Mouse (Mus musculus) liver, adult 2 months (tissue): ENCODE results near the gene Sbk1. TPM values are rescaled to one million over a fixed set of nuclear protein-coding genes. Genes with fewer than 3 reads are reported as not detected.

Source experiments
- DNase-seq: peaks from one replicate; pipeline ENCODE4 v3.0.0-alpha.2; 2011; ENCODE audit warnings: low read depth, low spot score; ENCODE audit errors: extremely low read depth
- H3K27ac ChIP-seq: fragments of 200-500 bp; replicated peaks from 2 replicates; pipeline ENCODE4 v1.5.1; 2012; ENCODE audit warnings: low read depth, mild to moderate bottlenecking, control low read depth, inconsistent platforms, low read length; ENCODE audit not compliant: insufficient read depth
- H3K27me3 ChIP-seq: fragments of 200-500 bp; 2 replicates; pipeline ENCODE4 v1.6.1; 2012; ENCODE audit warnings: mild to moderate bottlenecking, moderate library complexity, low read length, inconsistent platforms; ENCODE audit not compliant: control insufficient read depth, insufficient read depth
- H3K36me3 ChIP-seq: fragments of 200-500 bp; 2 replicates; pipeline ENCODE4 v1.6.1; 2012; ENCODE audit warnings: low read length, inconsistent platforms; ENCODE audit not compliant: control insufficient read depth, insufficient read depth
- H3K4me1 ChIP-seq: fragments of 200-500 bp; 2 replicates; pipeline ENCODE4 v1.6.1; 2011; ENCODE audit warnings: low read length; ENCODE audit not compliant: control insufficient read depth, insufficient read depth
- H3K4me3 ChIP-seq: fragments of 200-500 bp; 2 replicates; pipeline ENCODE4 v1.5.1; 2011; ENCODE audit warnings: low read depth, mild to moderate bottlenecking, control low read depth, low read length, moderate library complexity; ENCODE audit not compliant: insufficient read depth
- H3K79me2 ChIP-seq: fragments of 200-500 bp; 2 replicates; pipeline ENCODE4 v1.6.1; 2012; ENCODE audit warnings: inconsistent platforms, mild to moderate bottlenecking, low read length, moderate library complexity; ENCODE audit not compliant: control insufficient read depth, insufficient read depth
- H3K9ac ChIP-seq: fragments of 200-500 bp; 2 replicates; pipeline ENCODE4 v1.6.1; 2012; ENCODE audit warnings: low read depth, mild to moderate bottlenecking, control low read depth, inconsistent platforms, low read length
- CTCF ChIP-seq: fragments of 200-500 bp; IDR thresholded peaks from 2 replicates; pipeline ENCODE4 v1.5.1; 2011; ENCODE audit warnings: low read depth, low read length, control low read depth
- POLR2A ChIP-seq: fragments of 200-500 bp; IDR thresholded peaks from 2 replicates; pipeline ENCODE4 v1.6.1; 2011; ENCODE audit warnings: low read length, control low read depth; ENCODE audit not compliant: insufficient read depth; ENCODE audit errors: extremely low read depth
- WGBS: fragments of 180-500 bp; shearing (Covaris S2); methylation state at CpG from one replicate; pipeline ENCODE4 v1.1.7; 2018; 5-methylcytosine and 5-hydroxymethylcytosine counted together
- polyA plus RNA-seq: library from polyadenylated mRNA; depleted of rRNA; stranded (reverse); fragments of >200 nt; gene quantifications from 2 replicates; pipeline ENCODE4 v1.2.3, GENCODE M21; 2012
- total RNA-seq: library from RNA; depleted of rRNA; stranded (reverse); fragments of >200 nt; gene quantifications from 2 replicates; pipeline ENCODE4 v1.2.3, GENCODE M21; 2014

The Sbk1 gene
- total and polyA plus RNA-seq, 2 experiments: 13.5 to 17.1 TPM

GRCm38 (mm10) chr7:126287493-126288103, 15.2 kb downstream of the Sbk1 start:
- Histone ChIP-seq H3K36me3 (peaks cover 2% of the 10 kb centered on the region; the same call in 1 of the 2 replicates), H3K79me2 (peaks cover 7% of the 10 kb centered on the region; the same call in 1 of the 2 replicates), H3K9ac (no peak overlapping the region), H3K27ac (no peak overlapping the region), H3K27me3 (no peaks in the 10 kb centered on the region), H3K4me1 (peaks cover 23% of the 10 kb centered on the region), H3K4me3 (no peak overlapping the region)
- TF ChIP-seq POLR2A (no peak), CTCF (no peak)
- DNase-seq: no peak
- WGBS: 70% methylated on average over 10 of the region's 10 CpGs

- Histone ChIP-seq H3K79me2 (peaks cover 7% of the 10 kb centered on the region; the same call in 1 of the 2 replicates), H3K9ac (no peak overlapping the region), H3K4me1 (peaks cover 20% of the 10 kb centered on the region), H3K27ac (no peak overlapping the region), H3K4me3 (no peak overlapping the region), H3K27me3 (no peaks in the 10 kb centered on the region), H3K36me3 (peaks cover 2% of the 10 kb centered on the region; the same call in 1 of the 2 replicates)
- TF ChIP-seq CTCF: no peak
- no peak for TF ChIP-seq POLR2A
- 76% methylated on average over 2 of the region's 2 CpGs for WGBS
- DNase-seq: no peak
These were observed 15.7 kb downstream of the Sbk1 start for GRCm38 (mm10) chr7:126288104-126288497.

- Histone ChIP-seq H3K27ac (no peak overlapping the region), H3K27me3 (no peaks in the 10 kb centered on the region), H3K4me3 (no peak overlapping the region), H3K9ac (no peak overlapping the region), H3K79me2 (peaks cover 7% of the 10 kb centered on the region; the same call in 1 of the 2 replicates), H3K36me3 (peaks cover 2% of the 10 kb centered on the region; the same call in 1 of the 2 replicates), H3K4me1 (peaks cover 16% of the 10 kb centered on the region)
- DNase-seq: no peak
- no peak for TF ChIP-seq CTCF
- TF ChIP-seq POLR2A: no peak
- WGBS: 84% methylated on average over 13 of the region's 13 CpGs
These were observed 16.2 kb downstream of the Sbk1 start for GRCm38 (mm10) chr7:126288571-126289091.

GRCm38 (mm10) chr7:126289371-126289770, 17.0 kb downstream of the Sbk1 start:
- Histone ChIP-seq H3K27ac (no peak overlapping the region), H3K4me1 (peaks cover 13% of the 10 kb centered on the region), H3K79me2 (peaks cover 7% of the 10 kb centered on the region; the same call in 1 of the 2 replicates), H3K36me3 (peaks cover 2% of the 10 kb centered on the region; the same call in 1 of the 2 replicates), H3K9ac (no peak overlapping the region), H3K4me3 (no peak overlapping the region), H3K27me3 (no peaks in the 10 kb centered on the region)
- no peak for DNase-seq
- TF ChIP-seq POLR2A: no peak
- no peak for TF ChIP-seq CTCF
- 88% methylated on average over 7 of the region's 7 CpGs for WGBS

GRCm38 (mm10) chr7:126289956-126290355, 17.5 kb downstream of the Sbk1 start:
- H3K4me3 ChIP-seq: no peak overlapping the region
- 95% methylated on average over 7 of the region's 7 CpGs for WGBS
- H3K27ac ChIP-seq: no peak overlapping the region
- peaks cover 7% of the 10 kb centered on the region; the same call in 1 of the 2 replicates for H3K79me2 ChIP-seq
- peaks cover 7% of the 10 kb centered on the region for H3K4me1 ChIP-seq
- DNase-seq: no peak
- no peaks in the 10 kb centered on the region for H3K27me3 ChIP-seq
- TF ChIP-seq POLR2A (no peak), CTCF (no peak)
- H3K9ac ChIP-seq: no peak overlapping the region
- peaks cover 2% of the 10 kb centered on the region; the same call in 1 of the 2 replicates for H3K36me3 ChIP-seq
